Mouse (Mus musculus) brain, embryonic 14.5 days (tissue): ENCODE results near the gene Tnfrsf13c.

Source experiments
- CTCF ChIP-seq: fragments of 200-500 bp; IDR thresholded peaks from 2 replicates; pipeline ENCODE4 v1.5.1; 2012; ENCODE audit warnings: inconsistent platforms, mild to moderate bottlenecking, moderate library complexity, borderline replicate concordance; ENCODE audit not compliant: insufficient read depth, insufficient read length; ENCODE audit errors: extremely low read depth
- POLR2A ChIP-seq: fragments of 200-500 bp; IDR thresholded peaks from 2 replicates; pipeline ENCODE4 v1.6.1; 2012; ENCODE audit warnings: mild to moderate bottlenecking, inconsistent platforms, borderline replicate concordance; ENCODE audit not compliant: poor library complexity, insufficient read depth, insufficient read length, severe bottlenecking; ENCODE audit errors: extremely low read depth

DNA sequence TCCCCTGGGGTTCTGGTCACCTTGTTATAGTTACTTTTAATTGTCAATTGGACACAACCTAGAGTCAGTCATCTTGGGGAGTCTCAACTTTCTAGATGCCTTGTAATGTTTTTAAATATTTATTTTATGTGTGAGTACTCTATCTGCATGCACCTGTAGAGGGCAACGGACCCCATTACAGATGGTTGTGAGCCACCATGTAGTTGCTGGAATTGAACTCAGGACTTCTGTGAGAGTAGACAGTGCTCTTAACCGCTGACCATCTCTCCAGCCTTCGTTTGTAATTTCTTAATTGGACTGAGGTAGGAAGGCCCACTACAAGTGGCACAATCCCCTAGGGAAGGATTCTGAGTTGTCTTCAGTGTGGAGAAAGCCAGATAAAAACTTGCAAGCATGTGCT lies 19.1 kb upstream of the Tnfrsf13c start:
- TF ChIP-seq CTCF, result no peak
- no peak for TF ChIP-seq POLR2A
